Mouse (Mus musculus): ENCODE measurements around the gene Rufy1. TPM values are rescaled to one million over a fixed set of nuclear protein-coding genes. Genes with fewer than 3 reads are reported as not detected.

The Rufy1 gene
- polyA plus RNA-seq, 1 experiment from 2014 or later = 19.1 TPM

DNA sequence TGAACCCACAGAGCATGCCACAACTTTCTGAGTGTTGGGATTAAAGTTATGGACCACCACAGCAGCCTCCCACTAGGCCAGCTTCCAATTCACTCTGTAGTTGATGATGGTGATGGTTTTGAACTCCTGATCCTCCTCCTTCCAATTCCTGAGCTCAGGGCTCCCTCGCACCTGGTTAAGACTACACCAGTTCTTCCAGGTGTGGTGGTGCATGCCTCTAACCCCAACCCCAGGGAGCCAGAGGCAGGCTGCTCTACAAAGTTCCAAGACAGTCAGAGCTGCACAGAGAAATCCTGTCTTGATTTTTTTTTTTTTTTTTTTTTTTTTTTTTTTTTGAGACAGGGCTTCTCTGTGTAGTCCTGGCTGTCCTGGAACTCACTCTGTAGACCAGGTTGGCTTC lies 57.3 kb downstream of the Rufy1 start:
- Histone ChIP-seq H3K27ac (ENCODE audit: low read depth, low read length) (no peak overlapping the region), H3K9ac (ENCODE audit: low read depth, low read length) (no peak overlapping the region), H3K27me3 (replicated peaks; ENCODE audit: control insufficient read depth, insufficient read depth, low read length) (no peaks in the 10 kb centered on the region), H3K4me3 (ENCODE audit: low read depth, low read length) (no peak overlapping the region), H3K36me3 (ENCODE audit: control insufficient read depth, insufficient read depth) (no peaks in the 10 kb centered on the region), H3K9me3 (ENCODE audit: control insufficient read depth) (no peaks in the 10 kb centered on the region), H3K4me1 (replicated peaks; ENCODE audit: control insufficient read depth, insufficient read depth, low read length) (no peaks in the 10 kb centered on the region), H3K4me2 (replicated peaks; ENCODE audit: low read depth) (no peak overlapping the region)
- 89% methylated on average over 1 of the region's 1 CpGs for WGBS
- ATAC-seq = no peak
- no peak for TF ChIP-seq CTCF (IDR thresholded peaks at IDR 0.05; ENCODE audit: low read depth)

DNA sequence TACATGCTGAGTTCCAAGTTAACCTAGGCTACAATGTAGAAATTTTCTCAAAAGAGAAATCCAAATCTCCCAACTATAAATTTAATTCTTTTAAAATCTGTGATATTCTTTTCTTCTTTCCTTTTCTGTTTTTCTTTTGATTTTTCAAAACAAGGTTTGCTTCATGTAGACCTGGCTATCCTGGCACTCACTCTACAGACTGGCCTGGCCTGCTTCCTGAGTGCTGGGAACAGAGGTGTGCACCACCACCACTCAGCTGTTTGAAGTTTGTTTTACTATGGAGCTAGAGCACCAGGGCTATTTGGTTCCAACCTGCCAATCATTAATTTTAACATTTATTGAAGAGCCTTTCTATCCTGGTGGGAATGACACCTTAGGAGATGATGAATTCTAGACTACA lies 57.8 kb downstream of the Rufy1 start:
- H3K27ac ChIP-seq (ENCODE audit: low read depth, low read length) = no peak overlapping the region
- no peaks in the 10 kb centered on the region for H3K4me1 ChIP-seq (replicated peaks; ENCODE audit: control insufficient read depth, insufficient read depth, low read length)
- ATAC-seq = no peak
- no peak for TF ChIP-seq CTCF (IDR thresholded peaks at IDR 0.05; ENCODE audit: low read depth)
- no peak overlapping the region for H3K9ac ChIP-seq (ENCODE audit: low read depth, low read length)
- H3K4me2 ChIP-seq (replicated peaks; ENCODE audit: low read depth) = no peak overlapping the region
- no peaks in the 10 kb centered on the region for H3K9me3 ChIP-seq (ENCODE audit: control insufficient read depth)
- H3K27me3 ChIP-seq (replicated peaks; ENCODE audit: control insufficient read depth, insufficient read depth, low read length) = no peaks in the 10 kb centered on the region
- H3K36me3 ChIP-seq (ENCODE audit: control insufficient read depth, insufficient read depth) = no peaks in the 10 kb centered on the region
- H3K4me3 ChIP-seq (ENCODE audit: low read depth, low read length) = no peak overlapping the region

DNA sequence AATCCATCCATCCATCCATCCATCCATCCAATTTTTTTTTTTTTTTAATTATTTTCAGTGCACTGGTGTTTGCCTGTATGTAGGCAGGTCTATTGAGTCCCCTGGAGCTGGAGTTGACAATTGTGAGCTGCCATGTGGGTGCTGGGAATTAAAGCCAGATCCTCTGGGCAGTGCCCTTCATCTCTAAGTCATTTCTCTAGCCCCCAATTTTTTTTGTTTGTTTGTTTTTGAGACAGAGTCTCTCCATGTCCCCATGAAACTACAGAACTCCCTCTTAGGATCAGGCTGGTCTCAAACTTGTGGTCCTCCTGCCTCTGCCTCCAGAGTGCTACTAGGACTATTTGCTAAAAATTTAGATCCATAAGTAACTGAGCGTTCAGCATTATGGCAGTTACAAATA lies 59.0 kb downstream of the Rufy1 start:
- H3K9ac ChIP-seq (ENCODE audit: low read depth, low read length) = no peak overlapping the region
- H3K4me3 ChIP-seq (ENCODE audit: low read depth, low read length) = peak overlapping the region; percentile 36; the same call in 1 of the 2 replicates
- H3K4me1 ChIP-seq (replicated peaks; ENCODE audit: control insufficient read depth, insufficient read depth, low read length) = no peaks in the 10 kb centered on the region
- ATAC-seq = no peak
- WGBS = 90% methylated on average over 1 of the region's 1 CpGs
- H3K36me3 ChIP-seq (ENCODE audit: control insufficient read depth, insufficient read depth) = no peaks in the 10 kb centered on the region
- no peaks in the 10 kb centered on the region for H3K27me3 ChIP-seq (replicated peaks; ENCODE audit: control insufficient read depth, insufficient read depth, low read length)
- H3K9me3 ChIP-seq (ENCODE audit: control insufficient read depth) = no peaks in the 10 kb centered on the region
- no peak for TF ChIP-seq CTCF (IDR thresholded peaks at IDR 0.05; ENCODE audit: low read depth)
- H3K27ac ChIP-seq (ENCODE audit: low read depth, low read length) = no peak overlapping the region
- H3K4me2 ChIP-seq (replicated peaks; ENCODE audit: low read depth) = peak overlapping the region; percentile 75

DNA sequence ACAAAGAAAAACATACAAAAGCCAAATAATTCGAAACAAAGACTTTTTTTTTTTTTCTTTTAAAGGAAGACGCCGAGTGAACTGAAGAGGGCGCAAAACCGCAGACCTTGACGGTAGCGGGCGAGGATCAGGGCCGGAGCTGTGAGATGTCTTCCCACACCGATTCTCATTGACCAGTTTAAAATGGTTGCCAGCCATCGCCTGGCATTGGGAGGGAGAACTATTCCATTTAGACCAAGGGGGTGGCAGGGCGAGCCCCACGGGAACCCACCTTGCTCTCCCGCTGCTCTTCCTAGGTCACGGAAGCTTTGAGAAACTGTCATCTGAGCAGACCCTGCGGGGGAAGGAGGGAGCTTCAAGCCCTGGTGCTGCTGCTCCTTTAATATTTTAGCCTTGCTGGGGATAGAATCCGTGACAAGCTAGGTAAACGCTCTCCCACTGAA lies 59.5 kb downstream of the Rufy1 start:
- ATAC-seq = no peak
- H3K27me3 ChIP-seq (replicated peaks; ENCODE audit: control insufficient read depth, insufficient read depth, low read length) = no peaks in the 10 kb centered on the region

DNA sequence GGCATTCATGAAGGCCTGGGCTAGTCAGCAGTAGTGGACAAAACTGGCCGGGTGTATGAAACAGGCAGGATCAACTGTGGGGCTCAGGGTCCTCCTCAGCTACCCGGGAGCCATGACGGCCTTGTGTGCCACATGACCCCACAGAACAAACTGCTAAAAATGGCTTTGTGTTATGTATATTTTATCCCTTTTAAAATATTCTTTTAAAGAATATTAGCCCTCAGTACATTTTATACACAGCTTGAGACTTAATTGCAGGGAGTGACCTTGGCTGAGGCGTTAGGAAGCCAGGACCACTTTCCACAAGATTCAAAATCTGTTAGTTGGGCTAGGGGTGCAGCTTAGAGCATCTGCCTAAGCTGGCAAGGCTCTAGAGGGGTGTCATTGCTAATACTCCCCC lies 60.0 kb downstream of the Rufy1 start:
- ATAC-seq = no peak; the same call in 1 of the 2 replicates

More for the DNA sequence above, 59.5 kb downstream of the Rufy1 start:
- Histone ChIP-seq H3K36me3 (ENCODE audit: control insufficient read depth, insufficient read depth) (no peaks in the 10 kb centered on the region), H3K9ac (ENCODE audit: low read depth, low read length) (peak overlapping the region; percentile 42; the same call in 1 of the 2 replicates), H3K4me3 (ENCODE audit: low read depth, low read length) (peak overlapping the region; percentile 36), H3K4me1 (replicated peaks; ENCODE audit: control insufficient read depth, insufficient read depth, low read length) (no peaks in the 10 kb centered on the region), H3K9me3 (ENCODE audit: control insufficient read depth) (no peaks in the 10 kb centered on the region), H3K4me2 (replicated peaks; ENCODE audit: low read depth) (peak overlapping the region; percentile 75), H3K27ac (ENCODE audit: low read depth, low read length) (no peak overlapping the region)
- 3% methylated on average over 18 of the region's 18 CpGs for WGBS
- peak; percentile 74 for TF ChIP-seq CTCF (IDR thresholded peaks at IDR 0.05; ENCODE audit: low read depth)

DNA sequence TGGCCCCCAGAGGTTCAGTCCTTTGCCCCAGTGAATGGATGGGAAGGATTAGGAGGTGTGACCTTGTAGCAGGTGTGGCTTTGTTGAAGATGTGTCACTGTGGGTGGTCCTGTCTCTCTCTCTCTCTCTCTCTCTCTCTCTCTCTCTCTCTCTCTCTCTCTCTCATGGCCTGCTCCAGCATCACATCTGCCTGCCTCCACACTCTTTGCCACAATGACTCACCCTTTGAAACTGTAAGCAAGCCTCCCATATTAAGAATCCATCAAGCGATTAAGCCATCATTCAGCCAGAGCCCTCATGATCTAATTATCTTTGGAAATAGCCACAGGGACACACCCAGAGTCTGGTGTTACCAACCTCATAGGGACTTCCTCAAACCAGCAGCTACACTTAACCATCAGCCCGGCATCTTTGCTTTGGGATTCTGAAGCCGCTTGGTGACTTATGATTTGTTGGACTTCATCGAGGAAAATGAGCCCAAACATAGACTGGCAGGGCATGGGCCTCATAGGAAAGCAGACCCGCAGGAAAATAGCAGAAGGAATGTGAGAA lies 61.5 kb downstream of the Rufy1 start:
- TF ChIP-seq CTCF (IDR thresholded peaks at IDR 0.05; ENCODE audit: low read depth) = no peak
- Histone ChIP-seq H3K4me3 (ENCODE audit: low read depth, low read length) (no peak overlapping the region), H3K4me2 (replicated peaks; ENCODE audit: low read depth) (no peak overlapping the region), H3K27me3 (replicated peaks; ENCODE audit: control insufficient read depth, insufficient read depth, low read length) (no peaks in the 10 kb centered on the region), H3K36me3 (ENCODE audit: control insufficient read depth, insufficient read depth) (no peaks in the 10 kb centered on the region), H3K9me3 (ENCODE audit: control insufficient read depth) (no peaks in the 10 kb centered on the region), H3K4me1 (replicated peaks; ENCODE audit: control insufficient read depth, insufficient read depth, low read length) (no peaks in the 10 kb centered on the region), H3K9ac (ENCODE audit: low read depth, low read length) (no peak overlapping the region), H3K27ac (ENCODE audit: low read depth, low read length) (no peak overlapping the region)
- WGBS = 76% methylated on average over 5 of the region's 5 CpGs
- no peak for ATAC-seq

More for the DNA sequence above, 60.0 kb downstream of the Rufy1 start:
- no peaks in the 10 kb centered on the region for H3K36me3 ChIP-seq (ENCODE audit: control insufficient read depth, insufficient read depth)
- H3K27me3 ChIP-seq (replicated peaks; ENCODE audit: control insufficient read depth, insufficient read depth, low read length) = no peaks in the 10 kb centered on the region
- H3K9ac ChIP-seq (ENCODE audit: low read depth, low read length) = peak overlapping the region; percentile 42; the same call in 1 of the 2 replicates
- no peaks in the 10 kb centered on the region for H3K4me1 ChIP-seq (replicated peaks; ENCODE audit: control insufficient read depth, insufficient read depth, low read length)
- H3K27ac ChIP-seq (ENCODE audit: low read depth, low read length) = no peak overlapping the region
- no peak for TF ChIP-seq CTCF (IDR thresholded peaks at IDR 0.05; ENCODE audit: low read depth)
- peak overlapping the region; percentile 75 for H3K4me2 ChIP-seq (replicated peaks; ENCODE audit: low read depth)
- 67% methylated on average over 4 of the region's 4 CpGs for WGBS
- no peaks in the 10 kb centered on the region for H3K9me3 ChIP-seq (ENCODE audit: control insufficient read depth)
- no peak overlapping the region for H3K4me3 ChIP-seq (ENCODE audit: low read depth, low read length)
